Mouse (Mus musculus) lung, postnatal 0 days (tissue): Measurements from ENCODE around the gene Chtop.

Source experiments
- CTCF ChIP-seq: IDR thresholded peaks from 2 replicates; pipeline ENCODE4 v1.5.1; 2016; ENCODE audit warnings: antibody characterized with exemption, mild to moderate bottlenecking
- EP300 ChIP-seq: IDR thresholded peaks from 2 replicates; pipeline ENCODE4 v1.6.1; 2016; ENCODE audit warnings: antibody characterized with exemption, mild to moderate bottlenecking, control low read depth

DNA sequence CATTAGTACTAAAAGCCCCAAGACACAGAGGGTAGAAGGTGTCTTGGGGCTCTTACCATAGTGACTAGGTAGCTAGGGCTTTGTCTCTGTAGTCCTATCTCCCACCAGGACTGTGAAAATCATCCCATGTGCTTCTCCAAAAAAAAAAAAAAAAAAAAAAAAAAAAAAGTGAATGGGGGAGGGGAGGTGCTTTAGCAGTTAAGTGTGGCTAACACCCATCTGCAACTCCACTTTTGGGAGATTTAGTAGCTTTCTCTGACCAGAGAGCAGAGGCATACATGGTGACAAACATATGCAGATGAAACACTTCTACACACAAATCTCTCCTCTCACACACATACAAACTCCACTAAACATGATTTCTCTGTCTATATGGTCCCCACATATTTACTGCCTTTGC is 11.7 kb downstream of the Chtop start:
- TF ChIP-seq CTCF, result no peak
- TF ChIP-seq EP300, result no peak
